Comparison of ENCODE assay signal across 11 mouse cellular contexts in the genomic region with DNA sequence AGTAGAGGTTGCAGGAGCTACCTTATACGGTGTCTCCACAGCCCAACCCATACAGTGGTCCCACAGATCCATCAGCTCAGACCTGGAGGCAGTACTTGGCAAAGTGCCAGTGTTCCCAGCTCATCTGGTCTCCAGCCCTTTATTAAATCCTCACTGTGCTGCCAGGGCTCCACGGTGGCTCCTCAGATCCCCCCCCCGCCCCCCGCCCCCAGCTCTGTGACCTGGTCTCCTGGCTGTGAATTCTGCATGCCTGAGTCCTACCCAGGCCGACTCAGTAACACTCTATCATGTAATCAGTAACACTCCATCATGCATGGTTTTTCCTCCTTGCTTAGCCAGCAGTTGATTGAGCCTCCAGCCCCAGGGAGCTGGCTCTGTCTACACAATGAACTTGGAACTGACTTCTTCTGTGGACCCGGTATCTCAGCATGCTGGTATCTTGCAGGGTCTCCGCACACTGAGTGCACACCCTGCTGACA.
DNase-seq lines count a peak whose midpoint lies in the region; ATAC-seq lines count a peak whose summit lies in the region.
"Had no signal": no experiment of that assay in that cellular context is flagged by ENCODE, and none has a peak within 500 bp of the region (broad histone marks: within the 10 kb centered on the region; RNA-seq: fewer than 3 reads in every experiment).

No protein-coding gene starts in this region.

- WGBS in lung, embryonic 15.5 days, result 39% methylated on average over 7 of the region's 7 CpGs
- 47% methylated on average over 7 of the region's 7 CpGs for WGBS in hindbrain, embryonic 13.5 days

- no peak overlapping the region for H3K27ac ChIP-seq in lung, embryonic 15.5 days
- no peak overlapping the region for H3K27ac ChIP-seq in hindbrain, embryonic 13.5 days
- H3K27ac ChIP-seq: gastrocnemius, adult 2 months had no signal

- no peak overlapping the region for H3K4me3 ChIP-seq in lung, embryonic 15.5 days
- H3K4me3 ChIP-seq in hindbrain, embryonic 13.5 days, result no peak overlapping the region
- H3K4me3 ChIP-seq: gastrocnemius, adult 2 months had no signal

- H3K9me3 ChIP-seq in lung, embryonic 15.5 days, result no peaks in the 10 kb centered on the region
- no peaks in the 10 kb centered on the region for H3K9me3 ChIP-seq in hindbrain, embryonic 13.5 days

- H3K9ac ChIP-seq in lung, embryonic 15.5 days, result no peak overlapping the region
- no peak overlapping the region for H3K9ac ChIP-seq in hindbrain, embryonic 13.5 days
- H3K9ac ChIP-seq: liver, postnatal 0 days had no signal

- ATAC-seq in lung, embryonic 15.5 days (ENCODE audit: borderline replicate concordance, extremely low read depth, low FRiP score, low TSS enrichment), result peak; percentile 59; the same call in 1 of the 2 replicates
- ATAC-seq in hindbrain, embryonic 13.5 days (ENCODE audit: low FRiP score), result peak; percentile 59

- peaks cover 13% of the 10 kb centered on the region for H3K4me1 ChIP-seq in lung, embryonic 15.5 days
- peaks cover 7% of the 10 kb centered on the region; the same call in 1 of the 2 replicates for H3K4me1 ChIP-seq in hindbrain, embryonic 13.5 days (replicated peaks)

- no peaks in the 10 kb centered on the region for H3K36me3 ChIP-seq in lung, embryonic 15.5 days
- no peaks in the 10 kb centered on the region for H3K36me3 ChIP-seq in hindbrain, embryonic 13.5 days

- H3K27me3 ChIP-seq in lung, embryonic 15.5 days, result peaks cover 6% of the 10 kb centered on the region; the same call in 1 of the 2 replicates
- H3K27me3 ChIP-seq in hindbrain, embryonic 13.5 days, result peaks cover 13% of the 10 kb centered on the region

- no peak overlapping the region for H3K4me2 ChIP-seq in lung, embryonic 15.5 days
- H3K4me2 ChIP-seq in hindbrain, embryonic 13.5 days, result no peak overlapping the region

- intact Hi-C loops in gastrocnemius, postnatal 14 days (cut with DNase I; ENCODE audit: low total_unique reads), result no loop called here
- intact Hi-C loops in left cerebral cortex, postnatal 36 days (cut with DNase I), result no loop called here

- DNase-seq in cerebellum, postnatal 14 days, result peak; percentile 55 to 62
- DNase-seq in cerebellum, adult 11-12 months, result no peak
- DNase-seq in lung, postnatal 36 days, result no peak
- peak; percentile 58 for DNase-seq in retina, embryonic 14.5 days (ENCODE audit: low spot score)
- no peak for DNase-seq in gastrocnemius, postnatal 14 days
- DNase-seq in left cerebral cortex, postnatal 36 days (ENCODE audit: low spot score in 2 of 2), result no peak
- DNase-seq: gastrocnemius, adult 2 months; kidney, adult 2 months; liver, postnatal 0 days had no signal

Comparison
In these comparisons a context has a peak if more than half of its experiments do, and no peak if none do; other contexts are left out.
1. DNase-seq: peak in cerebellum, postnatal 14 days (2 of 2) and retina, embryonic 14.5 days (single experiment); none in cerebellum, adult 11-12 months (single experiment), lung, postnatal 36 days (single experiment), gastrocnemius, postnatal 14 days (single experiment) and left cerebral cortex, postnatal 36 days (0 of 2).